Mouse (Mus musculus) embryonic facial prominence, embryonic 10.5 days (tissue): Measurements from ENCODE around the gene Drp2. TPM values are rescaled to one million over a fixed set of nuclear protein-coding genes. Genes with fewer than 3 reads are reported as not detected.

ENCODE experiments used
- DNase-seq: peaks from one replicate; pipeline ENCODE4 v3.0.0-alpha.2; 2017; ENCODE audit warnings: low spot score
- H3K27ac ChIP-seq: fragments of 300-500 bp; sonication (generic); replicated peaks from 2 replicates; pipeline ENCODE4 v1.5.1; 2016; ENCODE audit warnings: mild to moderate bottlenecking
- H3K27me3 ChIP-seq: fragments of 300-500 bp; sonication (generic); replicated peaks from 2 replicates; pipeline ENCODE4 v1.6.1; 2016; ENCODE audit warnings: low read depth, mild to moderate bottlenecking; ENCODE audit not compliant: poor library complexity, severe bottlenecking
- H3K36me3 ChIP-seq: fragments of 300-500 bp; sonication (generic); replicated peaks from 2 replicates; pipeline ENCODE4 v1.6.1; 2016; ENCODE audit warnings: mild to moderate bottlenecking, moderate library complexity
- H3K4me1 ChIP-seq: fragments of 300-500 bp; sonication (generic); 2 replicates; pipeline ENCODE4 v1.6.1; 2016
- H3K4me3 ChIP-seq: fragments of 300-500 bp; sonication (generic); 2 replicates; pipeline ENCODE4 v1.5.1; 2016; ENCODE audit warnings: mild to moderate bottlenecking, moderate library complexity
- H3K9me3 ChIP-seq: fragments of 300-500 bp; sonication (generic); 2 replicates; pipeline ENCODE4 v1.6.1; 2016; ENCODE audit warnings: mild to moderate bottlenecking
- WGBS: fragments of 180-500 bp; shearing (Covaris S2); methylation state at CpG from one replicate; pipeline ENCODE4 v1.1.7; 2016; 5-methylcytosine and 5-hydroxymethylcytosine counted together
- polyA plus RNA-seq: library from polyadenylated mRNA; unstranded; fragments of >200 nt; fragmentation: Nextera tagmentation; extraction: Ambion mirVana; gene quantifications from 2 replicates; pipeline ENCODE4 v1.2.1, GENCODE M21; 2016

Gene Drp2
- polyA plus RNA-seq, 1 experiment from 2014 or later: 1.8 TPM

- Histone ChIP-seq H3K36me3 (no peaks in the 10 kb centered on the region), H3K4me1 (peaks cover 3% of the 10 kb centered on the region; the same call in 1 of the 2 replicates), H3K27me3 (peaks cover 29% of the 10 kb centered on the region), H3K27ac (no peak overlapping the region), H3K9me3 (no peaks in the 10 kb centered on the region), H3K4me3 (no peak overlapping the region)
- no peak for DNase-seq
- 88% methylated on average over 5 of the region's 5 CpGs for WGBS
These were observed 19.9 kb downstream of the Drp2 start for GRCm38 (mm10) chrX:134424263-134424662.

GRCm38 (mm10) chrX:134425798-134426197 is 21.4 kb downstream of the Drp2 start:
- Histone ChIP-seq H3K4me1 (peaks cover 3% of the 10 kb centered on the region; the same call in 1 of the 2 replicates), H3K4me3 (no peak overlapping the region), H3K27me3 (peaks cover 37% of the 10 kb centered on the region), H3K9me3 (no peaks in the 10 kb centered on the region), H3K27ac (no peak overlapping the region), H3K36me3 (no peaks in the 10 kb centered on the region)
- DNase-seq: no peak
- WGBS: 77% methylated on average over 10 of the region's 10 CpGs

- H3K36me3 ChIP-seq: no peaks in the 10 kb centered on the region
- H3K4me3 ChIP-seq: no peak overlapping the region
- no peaks in the 10 kb centered on the region for H3K9me3 ChIP-seq
- H3K27ac ChIP-seq: no peak overlapping the region
- H3K27me3 ChIP-seq: peaks cover 42% of the 10 kb centered on the region
- WGBS: 60% methylated on average over 6 of the region's 6 CpGs
- DNase-seq: no peak
- H3K4me1 ChIP-seq: peaks cover 3% of the 10 kb centered on the region; the same call in 1 of the 2 replicates
These were observed 22.5 kb downstream of the Drp2 start for GRCm38 (mm10) chrX:134426819-134427218.

- no peaks in the 10 kb centered on the region for H3K36me3 ChIP-seq
- no peaks in the 10 kb centered on the region for H3K9me3 ChIP-seq
- H3K4me3 ChIP-seq: no peak overlapping the region
- H3K4me1 ChIP-seq: peaks cover 3% of the 10 kb centered on the region; the same call in 1 of the 2 replicates
- 62% methylated on average over 3 of the region's 3 CpGs for WGBS
- DNase-seq: no peak
- no peak overlapping the region for H3K27ac ChIP-seq
- peaks cover 47% of the 10 kb centered on the region for H3K27me3 ChIP-seq
These were observed 23.0 kb downstream of the Drp2 start for GRCm38 (mm10) chrX:134427307-134427706.

- H3K9me3 ChIP-seq: peaks cover 16% of the 10 kb centered on the region
- DNase-seq: peak; percentile 16
- WGBS: 71% methylated on average over 61 of the region's 67 CpGs
- no peak overlapping the region for H3K27ac ChIP-seq
- no peak overlapping the region for H3K4me3 ChIP-seq
- no peaks in the 10 kb centered on the region for H3K4me1 ChIP-seq
- no peaks in the 10 kb centered on the region for H3K36me3 ChIP-seq
- peaks cover 6% of the 10 kb centered on the region; the same call in 1 of the 2 replicates for H3K27me3 ChIP-seq
These were observed 70.8 kb downstream of the Drp2 start for GRCm38 (mm10) chrX:134474988-134475710.

GRCm38 (mm10) chrX:134476290-134476689 is 71.9 kb downstream of the Drp2 start, which contains the start of gene Taf7l:
Taf7l (minus strand) TSS chrX:134476490.
- no peak for DNase-seq
- 90% methylated on average over 25 of the region's 25 CpGs for WGBS
- Histone ChIP-seq H3K4me3 (no peak within 1 kb of the TSS), H3K27me3 (peaks cover 6% of the 10 kb centered on the region; the same call in 1 of the 2 replicates), H3K36me3 (no peaks in the 10 kb centered on the region), H3K4me1 (no peaks in the 10 kb centered on the region), H3K27ac (no peak within 1 kb of the TSS), H3K9me3 (peaks cover 16% of the 10 kb centered on the region)

- H3K9me3 ChIP-seq: no peaks in the 10 kb centered on the region
- 71% methylated on average over 3 of the region's 3 CpGs for WGBS
- no peak for DNase-seq
These were observed 77.4 kb downstream of the Drp2 start for GRCm38 (mm10) chrX:134481720-134482119.

GRCm38 (mm10) chrX:134500651-134501050 is 96.3 kb downstream of the Drp2 start:
- WGBS: 83% methylated on average over 8 of the region's 8 CpGs
- H3K27me3 ChIP-seq: 0 out of 2 replicates have a peak, but pooled peaks cover 14% of the 10 kb centered on the region
- no peak overlapping the region for H3K4me3 ChIP-seq
- DNase-seq: no peak
- H3K9me3 ChIP-seq: no peaks in the 10 kb centered on the region
- no peak overlapping the region for H3K27ac ChIP-seq
- H3K36me3 ChIP-seq: no peaks in the 10 kb centered on the region
- no peaks in the 10 kb centered on the region for H3K4me1 ChIP-seq

More at GRCm38 (mm10) chrX:134481720-134482119, 77.4 kb downstream of the Drp2 start:
- H3K27ac ChIP-seq: no peak overlapping the region
- H3K36me3 ChIP-seq: no peaks in the 10 kb centered on the region
- no peaks in the 10 kb centered on the region for H3K27me3 ChIP-seq
- H3K4me3 ChIP-seq: no peak overlapping the region
- H3K4me1 ChIP-seq: no peaks in the 10 kb centered on the region

Other genes starting within 250 kb of the Drp2 start
- not detected in 2 replicates for gene Xkrx, start 242.5 kb upstream of the Drp2 start, polyA plus RNA-seq
- not detected in 2 replicates for gene Arl13a, start 217.1 kb upstream of the Drp2 start, polyA plus RNA-seq
- gene Nox1, start 182.6 kb upstream of the Drp2 start, polyA plus RNA-seq: 0.06 TPM in 1 of 2 replicates, not detected in the other
- gene Trmt2b, start 127.6 kb upstream of the Drp2 start, polyA plus RNA-seq: 8.0 and 8.3 TPM in 2 replicates
- gene Tmem35a, start 109.3 kb upstream of the Drp2 start, polyA plus RNA-seq: 5.1 and 7.9 TPM in 2 replicates
- gene Cenpi, start 96.5 kb upstream of the Drp2 start, polyA plus RNA-seq: 29.5 and 29.7 TPM in 2 replicates
- 0.21 TPM in 1 of 2 replicates, not detected in the other for gene Taf7l, start 71.9 kb downstream of the Drp2 start, polyA plus RNA-seq
- gene Timm8a1, start 137.3 kb downstream of the Drp2 start, polyA plus RNA-seq: 97.4 and 103 TPM in 2 replicates
- 0.84 and 1.1 TPM in 2 replicates for gene Btk, start 179.0 kb downstream of the Drp2 start, polyA plus RNA-seq
- 341 and 352 TPM in 2 replicates for gene Rpl36a, start 181.1 kb downstream of the Drp2 start, polyA plus RNA-seq
- gene Gla, start 196.6 kb downstream of the Drp2 start, polyA plus RNA-seq: 5.9 and 7.2 TPM in 2 replicates
- 218 and 219 TPM in 2 replicates for gene Hnrnph2, start 196.6 kb downstream of the Drp2 start, polyA plus RNA-seq